Mouse (Mus musculus): ENCODE data around the gene Hnrnpll. TPM values are rescaled to one million over a fixed set of nuclear protein-coding genes. Genes with fewer than 3 reads are reported as not detected.

The Hnrnpll gene
- polyA plus RNA-seq, 2 experiments, result 58.0 to 71.4 TPM

DNA sequence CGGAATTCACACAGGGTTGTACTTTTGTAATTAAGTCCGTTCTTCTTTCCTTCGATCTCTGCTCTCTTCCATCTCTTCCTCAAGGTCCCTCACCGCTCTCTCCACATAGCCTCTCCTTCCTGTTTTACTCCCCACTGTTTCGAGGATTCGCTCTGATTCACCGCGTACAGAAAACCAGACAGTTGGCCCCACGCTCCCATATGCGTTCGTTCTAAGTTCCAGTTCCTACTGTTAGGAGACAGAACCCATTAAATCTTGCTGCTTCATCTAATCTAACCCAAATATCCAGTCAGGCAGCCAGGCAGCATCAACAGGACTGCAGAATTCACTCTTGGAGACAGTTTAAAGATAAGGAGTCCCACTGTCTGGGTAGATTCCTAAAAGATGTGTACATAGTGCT lies 24.5 kb upstream of the Hnrnpll start:
- no peaks in the 10 kb centered on the region for H3K36me3 ChIP-seq (ENCODE audit: control insufficient read depth, insufficient read depth, low read length)
- H3K27ac ChIP-seq (replicated peaks; ENCODE audit: low read depth, low read length), result no peak overlapping the region
- no peak overlapping the region for H3K4me3 ChIP-seq (replicated peaks; ENCODE audit: low read length)
- no peaks in the 10 kb centered on the region for H3K4me1 ChIP-seq (ENCODE audit: control insufficient read depth, insufficient read depth, low read length)
- no peaks in the 10 kb centered on the region for H3K9me3 ChIP-seq (ENCODE audit: control insufficient read depth, low read length)
- TF ChIP-seq POLR2A (IDR thresholded peaks at IDR 0.05; ENCODE audit: borderline replicate concordance, extremely low read depth, insufficient read depth, insufficient read length), result no peak
- ATAC-seq (ENCODE audit: low FRiP score, low read depth) (no peak), DNase-seq (ENCODE audit: low spot score) (no peak)
- no peak overlapping the region for H3K4me2 ChIP-seq (replicated peaks; ENCODE audit: low read depth, low read length, severe bottlenecking)
- no peak overlapping the region for H3K9ac ChIP-seq (ENCODE audit: low read depth, low read length, severe bottlenecking)
- WGBS, result 87% methylated on average over 11 of the region's 11 CpGs
- H3K27me3 ChIP-seq (ENCODE audit: control insufficient read depth, insufficient read depth, low read length), result no peaks in the 10 kb centered on the region

DNA sequence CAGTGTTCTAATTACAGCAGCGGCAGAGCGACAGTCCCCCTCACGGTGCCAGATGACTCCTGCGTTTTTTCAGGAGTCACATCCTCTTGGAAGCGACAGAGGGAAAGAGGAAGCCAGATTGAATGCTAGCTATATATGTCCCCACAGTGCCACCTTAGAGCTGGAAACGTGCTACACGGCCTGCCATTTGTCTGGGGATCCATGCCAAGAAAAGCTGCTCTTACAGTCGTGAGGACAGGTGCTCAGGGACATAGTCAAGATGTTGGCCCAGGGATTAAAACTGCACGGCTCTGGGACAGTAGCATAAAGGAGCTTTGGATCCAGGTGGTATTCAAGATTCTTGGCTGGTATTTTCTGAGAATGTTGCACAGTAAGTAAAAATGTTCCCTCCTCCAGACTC lies 22.3 kb upstream of the Hnrnpll start:
- 59% methylated on average over 9 of the region's 9 CpGs for WGBS
- Histone ChIP-seq H3K36me3 (ENCODE audit: control insufficient read depth, insufficient read depth, low read length) (no peaks in the 10 kb centered on the region), H3K4me2 (replicated peaks; ENCODE audit: low read depth, low read length, severe bottlenecking) (no peak overlapping the region), H3K9ac (ENCODE audit: low read depth, low read length, severe bottlenecking) (no peak overlapping the region), H3K4me3 (replicated peaks; ENCODE audit: low read length) (no peak overlapping the region), H3K27me3 (ENCODE audit: control insufficient read depth, insufficient read depth, low read length) (no peaks in the 10 kb centered on the region), H3K9me3 (ENCODE audit: control insufficient read depth, low read length) (no peaks in the 10 kb centered on the region), H3K4me1 (ENCODE audit: control insufficient read depth, insufficient read depth, low read length) (no peaks in the 10 kb centered on the region), H3K27ac (replicated peaks; ENCODE audit: low read depth, low read length) (no peak overlapping the region)
- ATAC-seq (ENCODE audit: low FRiP score, low read depth) (no peak), DNase-seq (ENCODE audit: low spot score) (no peak)
- TF ChIP-seq POLR2A (IDR thresholded peaks at IDR 0.05; ENCODE audit: borderline replicate concordance, extremely low read depth, insufficient read depth, insufficient read length), result no peak

DNA sequence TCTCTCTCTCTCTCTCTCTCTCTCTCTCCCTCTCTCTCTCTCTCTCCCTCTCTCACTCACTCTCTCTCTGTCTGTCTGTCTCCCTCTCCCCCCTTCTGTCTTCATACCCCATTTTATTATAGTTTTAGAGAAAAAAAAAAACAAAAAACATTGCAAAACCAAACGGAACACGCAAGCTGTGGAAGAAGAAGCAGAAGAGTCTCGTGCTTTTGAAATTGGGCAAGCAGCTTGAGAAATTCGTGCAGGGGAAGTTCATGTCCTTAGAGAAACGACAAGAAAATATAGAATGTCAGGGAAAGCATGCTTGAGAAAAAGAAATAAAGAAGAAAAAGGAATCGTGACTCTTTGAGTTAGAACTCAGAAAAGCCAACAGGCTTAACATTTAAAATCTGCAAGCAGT lies 21.1 kb upstream of the Hnrnpll start:
- no peak overlapping the region for H3K9ac ChIP-seq (ENCODE audit: low read depth, low read length, severe bottlenecking)
- WGBS, result 68% methylated on average over 6 of the region's 6 CpGs
- no peak for ATAC-seq (ENCODE audit: low FRiP score, low read depth)
- no peak for DNase-seq (ENCODE audit: low spot score)
- no peaks in the 10 kb centered on the region for H3K9me3 ChIP-seq (ENCODE audit: control insufficient read depth, low read length)
- H3K4me3 ChIP-seq (replicated peaks; ENCODE audit: low read length), result no peak overlapping the region
- H3K36me3 ChIP-seq (ENCODE audit: control insufficient read depth, insufficient read depth, low read length), result no peaks in the 10 kb centered on the region
- TF ChIP-seq POLR2A (IDR thresholded peaks at IDR 0.05; ENCODE audit: borderline replicate concordance, extremely low read depth, insufficient read depth, insufficient read length), result no peak
- no peaks in the 10 kb centered on the region for H3K27me3 ChIP-seq (ENCODE audit: control insufficient read depth, insufficient read depth, low read length)
- H3K27ac ChIP-seq (replicated peaks; ENCODE audit: low read depth, low read length), result no peak overlapping the region
- H3K4me1 ChIP-seq (ENCODE audit: control insufficient read depth, insufficient read depth, low read length), result no peaks in the 10 kb centered on the region
- no peak overlapping the region for H3K4me2 ChIP-seq (replicated peaks; ENCODE audit: low read depth, low read length, severe bottlenecking)

GRCm38 (mm10) chr17:80078726-80079125 lies 16.6 kb upstream of the Hnrnpll start:
- Histone ChIP-seq H3K27ac (replicated peaks; ENCODE audit: low read depth, low read length) (no peak overlapping the region), H3K27me3 (ENCODE audit: control insufficient read depth, insufficient read depth, low read length) (no peaks in the 10 kb centered on the region), H3K9ac (ENCODE audit: low read depth, low read length, severe bottlenecking) (no peak overlapping the region), H3K4me2 (replicated peaks; ENCODE audit: low read depth, low read length, severe bottlenecking) (no peak overlapping the region), H3K36me3 (ENCODE audit: control insufficient read depth, insufficient read depth, low read length) (no peaks in the 10 kb centered on the region), H3K9me3 (ENCODE audit: control insufficient read depth, low read length) (no peaks in the 10 kb centered on the region), H3K4me3 (replicated peaks; ENCODE audit: low read length) (no peak overlapping the region), H3K4me1 (ENCODE audit: control insufficient read depth, insufficient read depth, low read length) (no peaks in the 10 kb centered on the region)
- DNase-seq (ENCODE audit: low spot score) (no peak), ATAC-seq (ENCODE audit: low FRiP score, low read depth) (no peak)
- TF ChIP-seq POLR2A (IDR thresholded peaks at IDR 0.05; ENCODE audit: borderline replicate concordance, extremely low read depth, insufficient read depth, insufficient read length), result no peak
- 83% methylated on average over 4 of the region's 4 CpGs for WGBS

GRCm38 (mm10) chr17:80067257-80067656 lies 5.1 kb upstream of the Hnrnpll start:
- no peak for ATAC-seq (ENCODE audit: low FRiP score, low read depth)

More at GRCm38 (mm10) chr17:80067257-80067656, 5.1 kb upstream of the Hnrnpll start:
- no peak overlapping the region for H3K4me2 ChIP-seq (replicated peaks; ENCODE audit: low read depth, low read length, severe bottlenecking)
- H3K9me3 ChIP-seq (ENCODE audit: control insufficient read depth, low read length), result no peaks in the 10 kb centered on the region
- no peaks in the 10 kb centered on the region for H3K27me3 ChIP-seq (ENCODE audit: control insufficient read depth, insufficient read depth, low read length)
- H3K4me3 ChIP-seq (replicated peaks; ENCODE audit: low read length), result no peak overlapping the region
- WGBS, result 84% methylated on average over 5 of the region's 6 CpGs
- no peak overlapping the region for H3K9ac ChIP-seq (ENCODE audit: low read depth, low read length, severe bottlenecking)
- H3K27ac ChIP-seq (replicated peaks; ENCODE audit: low read depth, low read length), result no peak overlapping the region
- no peaks in the 10 kb centered on the region for H3K36me3 ChIP-seq (ENCODE audit: control insufficient read depth, insufficient read depth, low read length)
- no peaks in the 10 kb centered on the region for H3K4me1 ChIP-seq (ENCODE audit: control insufficient read depth, insufficient read depth, low read length)
- no peak for DNase-seq (ENCODE audit: low spot score)
- TF ChIP-seq POLR2A (IDR thresholded peaks at IDR 0.05; ENCODE audit: borderline replicate concordance, extremely low read depth, insufficient read depth, insufficient read length), result no peak
